Mouse (Mus musculus) spleen, adult 2 months (tissue): Measurements from ENCODE around the gene Rgs3.

Experiments
- CTCF ChIP-seq: fragments of 200-500 bp; IDR thresholded peaks from 2 replicates; pipeline ENCODE4 v1.5.1; 2011; ENCODE audit warnings: mild to moderate bottlenecking, inconsistent platforms; ENCODE audit not compliant: insufficient read depth, insufficient read length, insufficient replicate concordance; ENCODE audit errors: extremely low read depth
- POLR2A ChIP-seq: fragments of 200-500 bp; IDR thresholded peaks from 2 replicates; pipeline ENCODE4 v1.6.1; 2011; ENCODE audit warnings: low read depth, low read length, inconsistent platforms

DNA sequence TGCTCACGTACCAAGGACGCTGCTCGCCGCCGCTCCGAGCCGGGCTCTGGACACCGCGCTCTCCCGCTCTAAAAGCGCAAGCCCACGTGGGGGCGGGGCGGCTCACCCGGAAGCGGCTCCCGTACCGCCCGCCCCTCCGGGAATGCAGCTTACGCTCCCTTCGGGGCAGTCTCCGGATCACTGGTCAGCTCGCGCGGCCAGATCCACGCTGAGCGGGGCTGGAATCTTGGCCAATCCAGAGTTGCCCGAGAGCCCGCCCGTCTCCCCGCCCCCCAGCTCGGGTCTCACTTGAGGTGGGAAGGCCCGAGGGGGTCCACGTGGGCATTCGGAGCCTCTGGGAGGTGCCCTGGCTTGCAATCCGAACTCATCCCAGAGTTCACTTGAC, 39.8 kb upstream of the Rgs3 start, which contains the start of gene Alad:
- TF ChIP-seq POLR2A (no peak), CTCF (no peak)
